Comparison of ENCODE assay signal across 9 mouse cellular contexts in the genomic region with DNA sequence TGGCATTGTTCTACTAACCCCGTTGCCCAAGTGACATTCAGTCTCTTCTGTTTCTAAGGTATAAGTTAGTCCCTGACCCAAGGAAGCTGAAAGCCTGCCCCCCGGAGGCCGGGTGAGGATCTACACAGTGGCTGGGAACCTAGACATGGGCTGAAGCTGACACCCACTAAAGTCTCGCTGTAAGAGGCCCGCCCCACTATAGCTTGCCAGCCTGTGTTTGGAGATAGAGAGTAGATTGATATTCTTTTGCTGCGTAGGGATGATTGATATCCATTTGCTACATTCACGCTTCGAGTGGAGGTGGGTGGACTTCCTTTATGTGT. TPM values are rescaled to one million over a fixed set of nuclear protein-coding genes. Genes with fewer than 3 reads are reported as not detected.
DNase-seq lines count a peak whose midpoint lies in the region; ATAC-seq and TF ChIP-seq lines count a peak whose summit lies in the region.
"Had no signal": no experiment of that assay in that cellular context is flagged by ENCODE, and none has a peak within 500 bp of the region (broad histone marks: within the 10 kb centered on the region; RNA-seq: fewer than 3 reads in every experiment).

No protein-coding gene starts in this region.

- TF ChIP-seq CTCF in heart, adult 2 months (IDR thresholded peaks at IDR 0.05), result peak; percentile 66

- H3K4me2 ChIP-seq in embryonic facial prominence, embryonic 15.5 days (replicated peaks), result peak overlapping the region; percentile 1; the same call in 1 of the 2 replicates
- H3K4me2 ChIP-seq in liver, embryonic 12.5 days, result peak overlapping the region; percentile 27
- H3K4me2 ChIP-seq in stomach, embryonic 14.5 days (replicated peaks; ENCODE audit: low read depth, low read length), result 0 out of 2 replicates have a peak overlapping the region, but pooled peaks have one; percentile 11

- H3K79me2 ChIP-seq in heart, adult 2 months (replicated peaks; ENCODE audit: control insufficient read depth, insufficient read depth, low read length), result no peaks in the 10 kb centered on the region

- H3K4me3 ChIP-seq in heart, adult 2 months, result peak overlapping the region; percentile 20; the same call in 1 of the 2 replicates
- H3K4me3 ChIP-seq in embryonic facial prominence, embryonic 15.5 days (replicated peaks), result 0 out of 2 replicates have a peak overlapping the region, but pooled peaks have one; percentile 0
- H3K4me3 ChIP-seq in liver, embryonic 12.5 days, result no peak overlapping the region
- H3K4me3 ChIP-seq in stomach, embryonic 14.5 days (ENCODE audit: low read depth, low read length), result no peak overlapping the region

- 10% methylated on average over 8 of the region's 8 CpGs for WGBS in heart, adult 2 months
- WGBS in embryonic facial prominence, embryonic 15.5 days, result 3% methylated on average over 8 of the region's 8 CpGs
- 3% methylated on average over 8 of the region's 8 CpGs for WGBS in liver, embryonic 12.5 days (ENCODE audit: insufficient replicate concordance)
- 7% methylated on average over 8 of the region's 8 CpGs for WGBS in stomach, embryonic 14.5 days

- TF ChIP-seq POLR2A in heart, adult 2 months (IDR thresholded peaks at IDR 0.05; ENCODE audit: insufficient read depth, low read depth, low read length), result no peak

- H3K27me3 ChIP-seq in heart, adult 2 months (ENCODE audit: control insufficient read depth, insufficient read depth, low read length), result peaks cover 40% of the 10 kb centered on the region
- H3K27me3 ChIP-seq in embryonic facial prominence, embryonic 15.5 days, result peaks cover 81% of the 10 kb centered on the region
- peaks cover 87% of the 10 kb centered on the region for H3K27me3 ChIP-seq in liver, embryonic 12.5 days (replicated peaks)
- H3K27me3 ChIP-seq in stomach, embryonic 14.5 days (ENCODE audit: control insufficient read depth, insufficient read depth, low read length), result peaks cover 51% of the 10 kb centered on the region

- no peak overlapping the region; the same call in 1 of the 2 replicates for H3K9ac ChIP-seq in heart, adult 2 months (ENCODE audit: low read depth, low read length)
- H3K9ac ChIP-seq in embryonic facial prominence, embryonic 15.5 days, result no peak overlapping the region
- H3K9ac ChIP-seq in liver, embryonic 12.5 days, result no peak overlapping the region
- H3K9ac ChIP-seq in stomach, embryonic 14.5 days (replicated peaks; ENCODE audit: low read depth, low read length), result no peak overlapping the region

- no peak for TF ChIP-seq EP300 in heart, adult 2 months (IDR thresholded peaks at IDR 0.05; ENCODE audit: insufficient read depth, low read depth, low read length)

- no peaks in the 10 kb centered on the region for H3K36me3 ChIP-seq in heart, adult 2 months (ENCODE audit: control insufficient read depth, insufficient read depth, low read length)
- no peaks in the 10 kb centered on the region for H3K36me3 ChIP-seq in embryonic facial prominence, embryonic 15.5 days
- H3K36me3 ChIP-seq in liver, embryonic 12.5 days, result no peaks in the 10 kb centered on the region
- H3K36me3 ChIP-seq in stomach, embryonic 14.5 days (ENCODE audit: control insufficient read depth, insufficient read depth, low read length), result no peaks in the 10 kb centered on the region

- intact Hi-C loops in heart, adult 2 months (cut with DNase I), result loop anchor here (5.0 kb wide), 1 partner anchor 40 kb away; no protein-coding TSS in a partner anchor

- peak in 1 of 2 experiments; percentile 34 for DNase-seq in heart, adult 2 months
- DNase-seq in heart, postnatal 4 days, result no peak
- peak; percentile 55 for DNase-seq in CD4-positive, CD25-positive, alpha-beta regulatory T cell, adult 2 months (ENCODE audit: low read depth, low spot score)
- DNase-seq in layer of hippocampus, adult 8-10 months (ENCODE audit: low spot score in 2 of 2), result no peak
- DNase-seq in thymus, postnatal 10 days (ENCODE audit: low spot score in 2 of 2), result no peak

- no peak for ATAC-seq in embryonic facial prominence, embryonic 15.5 days (ENCODE audit: insufficient number of reproducible peaks, low FRiP score, low TSS enrichment, low read depth)
- no peak for ATAC-seq in liver, embryonic 12.5 days
- no peak for ATAC-seq in stomach, embryonic 14.5 days (ENCODE audit: insufficient number of reproducible peaks, insufficient read depth, low FRiP score, low read depth)

- no peaks in the 10 kb centered on the region for H3K4me1 ChIP-seq in heart, adult 2 months (ENCODE audit: control insufficient read depth, insufficient read depth, low read length)
- H3K4me1 ChIP-seq in embryonic facial prominence, embryonic 15.5 days, result peaks cover 8% of the 10 kb centered on the region
- no peaks in the 10 kb centered on the region for H3K4me1 ChIP-seq in liver, embryonic 12.5 days
- H3K4me1 ChIP-seq in stomach, embryonic 14.5 days (ENCODE audit: control insufficient read depth, insufficient read depth, low read length), result no peaks in the 10 kb centered on the region

- H3K27ac ChIP-seq in heart, adult 2 months, result no peak overlapping the region
- H3K27ac ChIP-seq in embryonic facial prominence, embryonic 15.5 days (replicated peaks), result no peak overlapping the region
- no peak overlapping the region for H3K27ac ChIP-seq in liver, embryonic 12.5 days
- H3K27ac ChIP-seq in stomach, embryonic 14.5 days (ENCODE audit: low read length), result no peak overlapping the region

- H3K9me3 ChIP-seq in embryonic facial prominence, embryonic 15.5 days (replicated peaks), result no peaks in the 10 kb centered on the region
- H3K9me3 ChIP-seq in liver, embryonic 12.5 days (replicated peaks), result no peaks in the 10 kb centered on the region
- H3K9me3 ChIP-seq in stomach, embryonic 14.5 days (ENCODE audit: control insufficient read depth, low read depth, low read length), result no peaks in the 10 kb centered on the region

RNA-seq across cellular contexts. Expression of a gene that starts 1.8 kb away (rescaled TPM):
- total RNA-seq in heart, adult 2 months (2021), result not detected
- polyA plus RNA-seq in heart, adult 2 months (2012; rRNA removed), result not detected in 2 replicates
- not detected for total RNA-seq in heart, postnatal 4 days (2021)
- not detected in 2 replicates for polyA plus RNA-seq in embryonic facial prominence, embryonic 15.5 days (2015; fragmentation: Nextera tagmentation; extraction: Ambion mirVana)
- polyA plus RNA-seq in liver, embryonic 12.5 days (2016; fragmentation: Nextera tagmentation; extraction: Ambion mirVana), result not detected in 2 replicates
- polyA plus RNA-seq in stomach, embryonic 14.5 days (2014; fragmentation: Nextera tagmentation; extraction: Ambion mirVana), result 0.07 TPM in 1 of 2 replicates, not detected in the other
- total RNA-seq in layer of hippocampus, adult 8-10 months (2022), result not detected
- total RNA-seq: hematopoietic stem cell, adult 5-6 weeks had no signal

Comparison
In these comparisons a context has a peak if more than half of its experiments do, and no peak if none do; other contexts are left out.
1. H3K4me3 ChIP-seq: peak in heart, adult 2 months (single experiment) and embryonic facial prominence, embryonic 15.5 days (single experiment); none in liver, embryonic 12.5 days (single experiment) and stomach, embryonic 14.5 days (single experiment).
2. Peak in every context shown above with its lines, with median percentiles within 50 percentile points of each other: H3K4me2 ChIP-seq.